Mouse (Mus musculus) embryonic facial prominence, embryonic 12.5 days (tissue): ENCODE data around the gene Cercam. TPM values are rescaled to one million over a fixed set of nuclear protein-coding genes. Genes with fewer than 3 reads are reported as not detected.

Experiments used
- ATAC-seq: fragments of 200-750 bp; cut with Nextera tagmentation; 2 replicates; pipeline ENCODE4 v1.8.0; 2017; ENCODE audit not compliant: insufficient number of reproducible peaks, insufficient read depth, low FRiP score, low TSS enrichment
- H3K27ac ChIP-seq: fragments of 300-500 bp; sonication (generic); 2 replicates; pipeline ENCODE4 v1.5.1; 2016; ENCODE audit warnings: mild to moderate bottlenecking
- H3K27me3 ChIP-seq: fragments of 300-500 bp; sonication (generic); 2 replicates; pipeline ENCODE4 v1.6.1; 2016; ENCODE audit warnings: mild to moderate bottlenecking, moderate library complexity
- H3K36me3 ChIP-seq: fragments of 300-500 bp; sonication (generic); 2 replicates; pipeline ENCODE4 v1.6.1; 2016; ENCODE audit warnings: mild to moderate bottlenecking
- H3K4me1 ChIP-seq: fragments of 300-500 bp; sonication (generic); 2 replicates; pipeline ENCODE4 v1.6.1; 2016
- H3K4me2 ChIP-seq: fragments of 300-500 bp; sonication (generic); replicated peaks from 2 replicates; pipeline ENCODE4 v1.6.1; 2016; ENCODE audit warnings: mild to moderate bottlenecking, moderate library complexity
- H3K4me3 ChIP-seq: fragments of 300-500 bp; sonication (generic); 2 replicates; pipeline ENCODE4 v1.5.1; 2016; ENCODE audit warnings: mild to moderate bottlenecking
- H3K9ac ChIP-seq: fragments of 300-500 bp; sonication (generic); 2 replicates; pipeline ENCODE4 v1.6.1; 2016; ENCODE audit warnings: mild to moderate bottlenecking, moderate library complexity
- H3K9me3 ChIP-seq: fragments of 300-500 bp; sonication (generic); 2 replicates; pipeline ENCODE4 v1.6.1; 2016; ENCODE audit warnings: mild to moderate bottlenecking, moderate library complexity
- WGBS: fragments of 180-500 bp; shearing (Covaris S2); methylation state at CpG from one replicate; pipeline ENCODE4 v1.1.7; 2016; 5-methylcytosine and 5-hydroxymethylcytosine counted together
- polyA plus RNA-seq: library from polyadenylated mRNA; unstranded; fragments of >200 nt; fragmentation: Nextera tagmentation; extraction: Ambion mirVana; gene quantifications from 2 replicates; pipeline ENCODE4 v1.2.1, GENCODE M21; 2016

Gene Cercam
- polyA plus RNA-seq, 1 experiment from 2014 or later = 16.4 TPM

DNA sequence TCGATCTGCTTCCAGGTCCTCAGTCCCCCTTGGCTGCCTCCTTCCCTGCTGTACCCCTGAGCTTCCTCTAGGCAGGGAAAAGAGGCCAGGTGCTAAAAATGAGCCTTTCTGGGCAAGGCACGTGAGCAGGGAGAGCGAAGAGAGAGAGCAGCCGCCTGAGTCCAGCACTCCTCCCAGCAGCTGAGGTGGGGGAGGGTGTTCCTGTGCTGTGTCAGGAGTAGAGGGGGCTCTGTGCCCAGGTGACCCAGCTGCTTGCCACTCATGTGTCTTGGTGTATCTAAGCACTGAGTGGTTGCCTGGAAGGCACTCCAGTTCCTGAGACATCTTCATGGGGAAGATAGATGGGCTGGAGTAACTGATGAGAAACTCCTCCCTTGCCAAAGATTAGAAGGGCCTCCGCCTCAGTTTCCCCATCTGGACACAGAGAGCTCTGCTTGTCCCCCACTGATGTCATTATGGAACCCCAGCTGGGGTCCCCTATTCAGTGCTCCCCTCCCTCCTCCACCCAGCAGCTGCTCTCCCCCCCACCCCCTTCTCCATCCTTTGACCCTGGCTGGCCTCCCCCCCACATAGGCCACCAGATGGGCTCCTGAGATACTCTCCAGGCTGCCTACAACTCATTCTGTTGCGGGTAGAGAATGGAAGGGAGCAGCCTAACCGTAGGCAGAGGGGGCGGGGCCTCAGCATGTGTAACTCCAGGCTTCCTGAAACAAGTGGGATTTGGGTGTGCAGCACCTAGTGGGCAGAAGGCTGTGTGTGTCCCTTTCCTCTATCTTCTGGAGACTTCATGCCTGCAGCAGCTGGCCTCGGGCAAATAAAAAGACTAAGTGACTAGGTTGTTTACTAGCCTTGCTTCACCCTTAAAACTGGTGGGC lies 25.5 kb upstream of the Cercam start:
- peaks cover 8% of the 10 kb centered on the region; the same call in 1 of the 2 replicates for H3K4me1 ChIP-seq
- no peak overlapping the region for H3K27ac ChIP-seq
- H3K36me3 ChIP-seq = peaks cover 33% of the 10 kb centered on the region
- H3K9me3 ChIP-seq = no peaks in the 10 kb centered on the region
- H3K9ac ChIP-seq = no peak overlapping the region
- H3K4me2 ChIP-seq = no peak overlapping the region
- no peak for ATAC-seq
- no peak overlapping the region for H3K4me3 ChIP-seq
- peaks cover 59% of the 10 kb centered on the region for H3K27me3 ChIP-seq
- WGBS = 62% methylated on average over 9 of the region's 9 CpGs

GRCm38 (mm10) chr2:29844115-29844514 lies 24.8 kb upstream of the Cercam start:
- Histone ChIP-seq H3K4me3 (no peak overlapping the region), H3K27me3 (peaks cover 63% of the 10 kb centered on the region), H3K27ac (no peak overlapping the region), H3K9ac (no peak overlapping the region), H3K36me3 (peaks cover 28% of the 10 kb centered on the region), H3K4me2 (no peak overlapping the region), H3K9me3 (no peaks in the 10 kb centered on the region), H3K4me1 (peaks cover 8% of the 10 kb centered on the region; the same call in 1 of the 2 replicates)
- WGBS = 72% methylated on average over 2 of the region's 2 CpGs
- ATAC-seq = no peak

DNA sequence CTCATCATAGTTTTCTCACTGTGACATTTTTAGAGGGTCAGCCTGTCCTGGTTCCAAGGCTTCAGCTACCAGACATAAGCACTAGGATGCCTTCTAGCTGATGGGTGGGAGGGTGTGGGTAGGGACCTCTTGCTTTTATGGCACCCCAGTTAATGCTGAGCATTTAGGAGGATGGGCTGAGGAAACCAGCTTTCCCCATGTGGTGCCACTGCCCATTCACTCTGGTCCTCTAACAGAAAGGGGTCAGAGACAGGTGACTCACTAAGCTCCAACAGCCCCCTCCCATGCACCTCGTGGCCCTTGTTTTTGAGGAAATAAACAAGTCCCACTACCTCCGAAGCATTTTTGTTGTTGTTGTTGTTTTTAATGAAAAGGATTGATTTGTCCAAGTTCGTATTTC lies 24.3 kb upstream of the Cercam start:
- no peak overlapping the region for H3K27ac ChIP-seq
- H3K4me2 ChIP-seq = no peak overlapping the region
- peaks cover 63% of the 10 kb centered on the region for H3K27me3 ChIP-seq
- peaks cover 26% of the 10 kb centered on the region for H3K36me3 ChIP-seq
- H3K9me3 ChIP-seq = no peaks in the 10 kb centered on the region
- no peak for ATAC-seq
- WGBS = 14% methylated on average over 3 of the region's 3 CpGs
- peaks cover 10% of the 10 kb centered on the region; the same call in 1 of the 2 replicates for H3K4me1 ChIP-seq
- H3K9ac ChIP-seq = no peak overlapping the region
- no peak overlapping the region for H3K4me3 ChIP-seq

DNA sequence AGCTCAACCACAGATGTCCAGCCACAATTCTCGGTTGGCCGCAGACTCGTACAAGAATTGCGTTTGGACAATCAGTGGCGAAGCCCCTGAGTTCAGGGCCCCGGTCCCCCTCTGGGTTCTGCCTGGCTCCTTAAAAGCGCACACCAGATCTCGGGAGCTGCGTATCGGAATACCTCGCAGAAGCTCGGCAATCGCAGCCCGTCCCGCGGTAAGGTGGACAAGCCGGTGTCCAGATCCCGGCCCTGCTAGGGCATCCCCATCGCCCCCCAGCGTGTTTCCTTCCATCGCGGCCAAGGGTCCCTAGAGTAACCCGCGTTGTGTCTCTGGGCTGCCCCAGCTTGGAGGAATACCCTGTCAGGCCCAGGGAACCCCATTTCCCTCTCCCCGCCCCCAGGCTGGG lies 23.3 kb upstream of the Cercam start:
- Histone ChIP-seq H3K36me3 (peaks cover 26% of the 10 kb centered on the region), H3K9me3 (no peaks in the 10 kb centered on the region), H3K27me3 (peaks cover 63% of the 10 kb centered on the region), H3K4me1 (peaks cover 14% of the 10 kb centered on the region; the same call in 1 of the 2 replicates), H3K27ac (no peak overlapping the region), H3K4me2 (peak overlapping the region; percentile 57), H3K9ac (peak overlapping the region; percentile 40), H3K4me3 (peak overlapping the region; percentile 27)
- no peak for ATAC-seq
- 2% methylated on average over 25 of the region's 25 CpGs for WGBS

GRCm38 (mm10) chr2:29846061-29846853 lies 22.7 kb upstream of the Cercam start:
- H3K4me1 ChIP-seq = peaks cover 14% of the 10 kb centered on the region; the same call in 1 of the 2 replicates
- peaks cover 63% of the 10 kb centered on the region for H3K27me3 ChIP-seq
- 5% methylated on average over 47 of the region's 47 CpGs for WGBS
- H3K9ac ChIP-seq = peak overlapping the region; percentile 40
- peak overlapping the region; percentile 57 for H3K4me2 ChIP-seq
- no peaks in the 10 kb centered on the region for H3K9me3 ChIP-seq
- ATAC-seq = no peak; the same call in 1 of the 2 replicates
- no peak overlapping the region for H3K27ac ChIP-seq
- peaks cover 24% of the 10 kb centered on the region for H3K36me3 ChIP-seq
- peak overlapping the region; percentile 27 for H3K4me3 ChIP-seq

- H3K9ac ChIP-seq = no peak overlapping the region
- no peak overlapping the region for H3K4me2 ChIP-seq
- 47% methylated on average over 3 of the region's 3 CpGs for WGBS
- no peaks in the 10 kb centered on the region for H3K9me3 ChIP-seq
- peaks cover 14% of the 10 kb centered on the region; the same call in 1 of the 2 replicates for H3K4me1 ChIP-seq
- no peak overlapping the region for H3K4me3 ChIP-seq
- ATAC-seq = no peak
- H3K27ac ChIP-seq = no peak overlapping the region
- peaks cover 19% of the 10 kb centered on the region for H3K36me3 ChIP-seq
- peaks cover 63% of the 10 kb centered on the region for H3K27me3 ChIP-seq
Observed at GRCm38 (mm10) chr2:29846911-29847310, 22.1 kb upstream of the Cercam start.

GRCm38 (mm10) chr2:29849041-29849440 lies 19.9 kb upstream of the Cercam start:
- ATAC-seq = no peak
- no peak overlapping the region for H3K4me3 ChIP-seq
- H3K4me2 ChIP-seq = no peak overlapping the region
- no peaks in the 10 kb centered on the region for H3K9me3 ChIP-seq
- H3K4me1 ChIP-seq = peaks cover 14% of the 10 kb centered on the region; the same call in 1 of the 2 replicates
- no peaks in the 10 kb centered on the region for H3K36me3 ChIP-seq
- no peak overlapping the region for H3K27ac ChIP-seq
- WGBS = 78% methylated on average over 8 of the region's 8 CpGs
- H3K9ac ChIP-seq = no peak overlapping the region
- peaks cover 48% of the 10 kb centered on the region for H3K27me3 ChIP-seq

DNA sequence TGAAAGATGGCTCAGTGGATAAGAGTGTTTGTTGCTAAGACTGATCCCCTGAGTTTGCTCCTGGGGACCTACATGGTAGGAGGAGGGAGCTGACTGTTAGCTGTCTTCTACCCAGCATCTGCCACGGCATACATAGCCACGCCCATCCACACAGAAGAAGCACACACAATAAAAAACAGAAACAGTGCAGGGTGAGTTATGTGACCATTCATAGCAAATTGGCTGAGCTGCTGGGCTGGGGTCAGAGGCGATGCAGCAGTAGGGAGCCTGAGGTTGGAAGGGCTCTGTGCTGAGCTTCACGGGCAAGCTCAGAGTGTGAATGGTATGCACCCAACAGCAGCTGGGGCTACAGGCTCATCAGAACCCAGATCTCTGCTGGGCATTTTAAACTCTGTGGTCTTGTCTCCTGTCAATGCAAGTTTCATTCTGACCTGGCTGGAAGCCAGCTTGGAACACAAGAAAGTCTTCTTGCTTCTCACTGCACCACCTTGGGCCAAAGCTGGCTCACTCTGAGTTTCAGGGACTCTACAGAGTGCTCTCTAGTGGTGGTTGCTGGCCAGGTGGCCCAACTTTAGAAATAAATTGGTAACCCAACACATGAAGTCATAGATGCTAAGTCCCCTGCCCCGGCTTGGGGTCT lies 19.0 kb upstream of the Cercam start:
- no peaks in the 10 kb centered on the region for H3K9me3 ChIP-seq
- no peak overlapping the region for H3K4me2 ChIP-seq
- H3K9ac ChIP-seq = no peak overlapping the region
- H3K36me3 ChIP-seq = no peaks in the 10 kb centered on the region
- ATAC-seq = no peak
- no peak overlapping the region for H3K27ac ChIP-seq
- H3K4me3 ChIP-seq = no peak overlapping the region
- peaks cover 14% of the 10 kb centered on the region; the same call in 1 of the 2 replicates for H3K4me1 ChIP-seq
- peaks cover 39% of the 10 kb centered on the region for H3K27me3 ChIP-seq
- WGBS = 61% methylated on average over 5 of the region's 5 CpGs

- H3K27me3 ChIP-seq = peaks cover 15% of the 10 kb centered on the region
- no peak overlapping the region for H3K4me3 ChIP-seq
- H3K9ac ChIP-seq = no peak overlapping the region
- no peak for ATAC-seq
- H3K4me2 ChIP-seq = no peak overlapping the region
- no peak overlapping the region for H3K27ac ChIP-seq
- WGBS = 42% methylated on average over 4 of the region's 4 CpGs
- H3K36me3 ChIP-seq = no peaks in the 10 kb centered on the region
- H3K9me3 ChIP-seq = no peaks in the 10 kb centered on the region
- 0 out of 2 replicates have a peak, but pooled peaks cover 6% of the 10 kb centered on the region for H3K4me1 ChIP-seq
Observed at GRCm38 (mm10) chr2:29852957-29853485, 15.9 kb upstream of the Cercam start.

GRCm38 (mm10) chr2:29853736-29854135 lies 15.2 kb upstream of the Cercam start:
- Histone ChIP-seq H3K27me3 (peaks cover 8% of the 10 kb centered on the region), H3K4me2 (no peak overlapping the region), H3K36me3 (no peaks in the 10 kb centered on the region), H3K27ac (no peak overlapping the region), H3K9me3 (no peaks in the 10 kb centered on the region), H3K9ac (no peak overlapping the region), H3K4me1 (0 out of 2 replicates have a peak, but pooled peaks cover 6% of the 10 kb centered on the region), H3K4me3 (no peak overlapping the region)
- WGBS = 71% methylated on average over 5 of the region's 5 CpGs
- ATAC-seq = no peak

DNA sequence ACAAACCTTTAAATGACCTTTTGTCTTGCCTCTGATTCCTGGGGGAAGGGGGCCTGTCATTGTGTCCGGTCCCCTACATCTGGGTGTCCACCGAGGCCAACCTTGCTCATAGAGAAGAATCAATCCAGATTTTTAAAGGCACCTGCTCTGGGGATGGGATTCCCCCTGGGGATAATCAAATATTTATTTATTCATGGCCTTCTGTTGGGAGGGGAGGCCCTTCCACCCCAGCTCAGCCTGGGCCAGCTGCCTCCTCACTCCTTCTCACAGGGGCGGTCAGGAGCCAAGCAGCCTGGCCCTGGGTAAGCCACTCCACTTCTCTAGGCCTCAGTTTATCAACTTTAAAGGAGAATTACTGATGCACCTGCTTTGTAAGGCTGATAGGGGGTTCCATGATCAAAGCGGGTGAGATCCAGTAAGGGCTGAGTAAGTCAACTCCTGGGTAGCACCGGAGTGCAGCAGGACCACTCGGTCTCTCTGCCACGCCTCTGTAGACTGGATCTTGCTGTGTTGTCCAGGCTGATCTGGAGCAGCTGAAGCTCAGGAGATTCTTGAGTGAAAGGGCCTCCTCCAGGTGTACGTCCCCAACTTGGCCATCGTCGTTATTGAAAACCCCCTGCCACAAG lies 13.3 kb upstream of the Cercam start:
- no peak for ATAC-seq
- Histone ChIP-seq H3K4me3 (no peak overlapping the region), H3K36me3 (no peaks in the 10 kb centered on the region), H3K27ac (no peak overlapping the region), H3K4me2 (no peak overlapping the region), H3K9me3 (no peaks in the 10 kb centered on the region), H3K9ac (no peak overlapping the region), H3K27me3 (peaks cover 7% of the 10 kb centered on the region; the same call in 1 of the 2 replicates), H3K4me1 (no peaks in the 10 kb centered on the region)
- 74% methylated on average over 10 of the region's 10 CpGs for whole genome bisulfite sequencing
